Mouse (Mus musculus) liver, embryonic 13.5 days (tissue): ENCODE results near the gene Fgf12. TPM values are rescaled to one million over a fixed set of nuclear protein-coding genes. Genes with fewer than 3 reads are reported as not detected.

Experiments
- ATAC-seq: fragments of 200-750 bp; cut with Nextera tagmentation; 2 replicates; pipeline ENCODE4 v1.8.0; 2017; ENCODE audit warnings: low read depth, mild to moderate bottlenecking, moderate number of reproducible peaks, moderate library complexity
- DNase-seq: peaks from one replicate; pipeline ENCODE4 v3.0.0; 2022
- H3K27ac ChIP-seq: fragments of 300-500 bp; sonication (generic); 2 replicates; pipeline ENCODE4 v1.5.1; 2015; ENCODE audit warnings: moderate library complexity, mild to moderate bottlenecking, inconsistent platforms
- H3K27me3 ChIP-seq: fragments of 300-500 bp; sonication (generic); 2 replicates; pipeline ENCODE4 v1.6.1; 2015; ENCODE audit warnings: mild to moderate bottlenecking, inconsistent platforms
- H3K36me3 ChIP-seq: fragments of 300-500 bp; sonication (generic); 2 replicates; pipeline ENCODE4 v1.6.1; 2015; ENCODE audit warnings: mild to moderate bottlenecking, inconsistent platforms
- H3K4me1 ChIP-seq: fragments of 300-500 bp; sonication (generic); replicated peaks from 2 replicates; pipeline ENCODE4 v1.6.1; 2015; ENCODE audit warnings: inconsistent platforms
- H3K4me2 ChIP-seq: fragments of 300-500 bp; sonication (generic); 2 replicates; pipeline ENCODE4 v1.6.1; 2015; ENCODE audit warnings: inconsistent platforms, mild to moderate bottlenecking, moderate library complexity
- H3K4me3 ChIP-seq: fragments of 300-500 bp; sonication (generic); replicated peaks from 2 replicates; pipeline ENCODE4 v1.5.1; 2015; ENCODE audit warnings: mild to moderate bottlenecking, inconsistent platforms
- H3K9ac ChIP-seq: fragments of 300-500 bp; sonication (generic); 2 replicates; pipeline ENCODE4 v1.6.1; 2015; ENCODE audit warnings: mild to moderate bottlenecking, inconsistent platforms
- H3K9me3 ChIP-seq: fragments of 300-500 bp; sonication (generic); replicated peaks from 2 replicates; pipeline ENCODE4 v1.6.1; 2016; ENCODE audit warnings: inconsistent platforms
- WGBS: fragments of 180-500 bp; shearing (Covaris S2); methylation state at CpG from one replicate; pipeline ENCODE4 v1.1.7; 2015; ENCODE audit not compliant: insufficient replicate concordance; 5-methylcytosine and 5-hydroxymethylcytosine counted together
- polyA plus RNA-seq: library from polyadenylated mRNA; unstranded; fragments of >200 nt; fragmentation: Nextera tagmentation; extraction: Ambion mirVana; gene quantifications from 2 replicates; pipeline ENCODE4 v1.2.1, GENCODE M21; 2015

Gene Fgf12
- polyA plus RNA-seq, 1 experiment from 2014 or later, result 0.05 TPM

DNA sequence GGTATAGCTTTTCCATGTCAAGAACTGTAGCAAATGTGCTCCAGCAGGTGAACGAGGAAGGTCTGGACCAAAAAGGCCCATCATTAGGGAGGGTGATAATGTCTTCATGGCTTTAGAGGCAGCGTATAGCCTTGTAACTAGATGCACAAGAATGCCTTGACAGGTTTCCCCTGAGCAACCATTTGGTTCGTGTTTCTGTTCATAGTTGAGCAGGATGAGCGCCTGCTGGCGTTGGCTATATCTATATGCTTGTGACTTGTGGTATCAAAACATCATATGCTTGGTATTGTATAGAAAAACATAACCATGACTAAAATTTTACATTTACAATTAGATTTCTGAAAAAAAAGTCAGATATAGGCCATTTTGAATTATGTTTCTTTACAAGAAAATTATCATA is 361.6 kb downstream of the Fgf12 start:
- no peak overlapping the region for H3K4me2 ChIP-seq
- no peak for ATAC-seq
- H3K4me1 ChIP-seq, result no peaks in the 10 kb centered on the region
- H3K9ac ChIP-seq, result no peak overlapping the region
- no peak overlapping the region for H3K27ac ChIP-seq
- no peak for DNase-seq
- 69% methylated on average over 5 of the region's 5 CpGs for WGBS
- no peaks in the 10 kb centered on the region for H3K9me3 ChIP-seq
- H3K4me3 ChIP-seq, result no peak overlapping the region
- H3K27me3 ChIP-seq, result no peaks in the 10 kb centered on the region
- no peaks in the 10 kb centered on the region for H3K36me3 ChIP-seq

DNA sequence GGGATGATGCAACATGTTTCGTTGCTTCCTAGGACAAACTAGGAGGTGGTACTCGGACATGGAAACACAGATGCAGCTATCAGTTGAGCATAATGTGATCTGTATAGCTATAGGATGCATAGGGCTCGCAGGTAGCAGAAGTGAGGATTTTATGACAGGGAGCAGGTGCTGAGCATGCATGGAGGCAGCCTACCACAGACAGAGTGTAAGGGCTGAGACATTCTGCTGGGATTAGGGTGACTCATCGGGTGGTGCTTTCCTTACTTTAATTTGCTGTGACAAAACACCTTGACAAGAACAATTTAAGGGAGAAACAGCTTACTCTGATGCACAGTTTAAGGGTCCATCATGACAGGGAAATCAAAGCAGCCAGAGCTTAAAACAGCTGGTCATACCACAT is 363.8 kb downstream of the Fgf12 start:
- Histone ChIP-seq H3K9ac (no peak overlapping the region), H3K36me3 (no peaks in the 10 kb centered on the region), H3K27ac (no peak overlapping the region), H3K4me3 (no peak overlapping the region), H3K4me1 (no peaks in the 10 kb centered on the region), H3K9me3 (no peaks in the 10 kb centered on the region), H3K4me2 (no peak overlapping the region), H3K27me3 (no peaks in the 10 kb centered on the region)
- no peak for ATAC-seq
- no peak for DNase-seq
- 57% methylated on average over 4 of the region's 4 CpGs for WGBS

DNA sequence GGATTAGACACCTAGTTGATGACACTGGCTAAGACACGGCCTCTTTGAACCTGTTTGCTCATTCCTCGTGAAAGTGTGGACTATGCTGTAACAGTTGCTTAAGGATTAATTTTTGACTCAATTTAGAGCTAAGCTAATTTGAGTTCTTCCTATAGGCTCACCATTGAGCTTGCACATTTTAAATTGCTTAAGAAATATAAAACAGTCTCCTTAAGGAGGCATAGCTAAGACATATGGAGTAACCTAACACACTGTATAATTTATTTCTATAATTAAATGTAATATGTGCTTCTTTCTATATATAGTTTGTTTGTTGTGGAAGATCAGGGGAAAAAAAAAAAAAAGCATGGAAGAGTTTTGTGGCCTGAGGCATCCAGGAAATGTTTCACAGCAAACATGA is 378.1 kb downstream of the Fgf12 start:
- no peaks in the 10 kb centered on the region for H3K9me3 ChIP-seq
- 72% methylated on average over 2 of the region's 2 CpGs for WGBS
- DNase-seq (no peak), ATAC-seq (no peak)
- no peak overlapping the region for H3K27ac ChIP-seq
- H3K4me2 ChIP-seq, result no peak overlapping the region
- no peak overlapping the region for H3K9ac ChIP-seq
- no peaks in the 10 kb centered on the region for H3K36me3 ChIP-seq
- no peak overlapping the region for H3K4me3 ChIP-seq
- H3K4me1 ChIP-seq, result no peaks in the 10 kb centered on the region
- H3K27me3 ChIP-seq, result no peaks in the 10 kb centered on the region

DNA sequence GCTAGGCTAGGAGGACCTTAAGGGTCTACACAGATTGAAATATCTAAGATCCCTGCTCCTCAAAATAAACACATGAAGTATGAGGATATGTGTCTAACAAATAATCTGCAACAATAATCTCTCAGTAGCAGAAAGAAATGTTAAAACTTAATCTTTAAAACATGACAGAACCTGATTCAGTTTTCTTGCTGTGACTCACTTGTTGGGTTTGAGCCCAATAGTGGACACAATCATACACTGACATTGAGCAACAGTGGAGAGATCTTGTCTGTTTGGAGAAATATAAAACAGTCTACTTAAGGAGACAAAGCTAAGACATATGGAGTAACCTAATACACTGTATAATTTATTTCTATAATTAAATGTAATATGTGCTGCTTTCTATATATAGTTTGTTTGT is 379.6 kb downstream of the Fgf12 start:
- Histone ChIP-seq H3K4me3 (no peak overlapping the region), H3K9me3 (no peaks in the 10 kb centered on the region), H3K27ac (no peak overlapping the region), H3K27me3 (no peaks in the 10 kb centered on the region), H3K9ac (no peak overlapping the region), H3K36me3 (no peaks in the 10 kb centered on the region), H3K4me1 (no peaks in the 10 kb centered on the region), H3K4me2 (no peak overlapping the region)
- ATAC-seq (no peak), DNase-seq (no peak)

DNA sequence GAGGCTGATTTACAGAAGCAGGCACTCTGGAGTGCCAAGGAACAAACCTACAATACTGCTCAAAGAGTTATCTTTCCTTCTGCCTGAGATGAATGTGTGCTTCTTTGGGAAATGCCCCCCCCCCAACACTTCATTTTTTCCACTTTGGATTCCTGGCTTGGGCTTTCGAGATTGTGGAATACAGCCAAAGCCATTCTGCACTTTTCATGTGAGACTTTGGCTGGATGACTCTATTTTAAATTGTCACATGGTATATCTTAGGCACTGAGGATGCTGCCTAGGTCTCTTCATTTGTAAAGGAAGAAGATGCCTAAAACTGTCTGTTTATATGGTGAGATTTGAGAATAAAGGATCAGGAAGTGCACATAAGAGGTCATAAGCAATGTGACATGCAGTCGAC is 402.2 kb downstream of the Fgf12 start:
- Histone ChIP-seq H3K36me3 (no peaks in the 10 kb centered on the region), H3K9ac (no peak overlapping the region), H3K27me3 (no peaks in the 10 kb centered on the region), H3K4me2 (no peak overlapping the region), H3K9me3 (no peaks in the 10 kb centered on the region), H3K27ac (no peak overlapping the region), H3K4me1 (no peaks in the 10 kb centered on the region), H3K4me3 (no peak overlapping the region)
- 58% methylated on average over 2 of the region's 2 CpGs for WGBS
- ATAC-seq (no peak), DNase-seq (no peak)

DNA sequence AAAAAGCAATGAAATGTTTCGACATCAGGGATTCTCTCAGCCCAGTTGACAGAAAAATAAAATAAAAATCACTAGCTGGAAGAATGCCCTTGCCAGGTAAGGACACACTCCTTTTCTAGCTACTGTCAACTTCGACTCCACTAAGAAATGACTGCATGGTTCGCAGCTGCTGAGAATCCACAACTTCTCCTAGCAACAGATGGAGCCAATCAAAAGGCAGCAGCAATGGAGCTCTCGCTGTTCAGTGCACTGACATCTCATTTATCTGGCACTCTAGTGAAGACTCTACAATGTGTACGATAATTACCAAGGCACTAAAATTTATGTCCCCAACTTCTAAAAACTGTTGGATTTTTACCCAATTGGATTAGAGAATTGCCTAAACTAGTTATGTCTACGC is 407.5 kb downstream of the Fgf12 start:
- WGBS, result 49% methylated on average over 6 of the region's 6 CpGs
- Histone ChIP-seq H3K27ac (no peak overlapping the region), H3K4me3 (no peak overlapping the region), H3K4me1 (no peaks in the 10 kb centered on the region), H3K9me3 (no peaks in the 10 kb centered on the region), H3K9ac (no peak overlapping the region), H3K36me3 (no peaks in the 10 kb centered on the region), H3K27me3 (no peaks in the 10 kb centered on the region), H3K4me2 (no peak overlapping the region)
- ATAC-seq (no peak), DNase-seq (no peak)

DNA sequence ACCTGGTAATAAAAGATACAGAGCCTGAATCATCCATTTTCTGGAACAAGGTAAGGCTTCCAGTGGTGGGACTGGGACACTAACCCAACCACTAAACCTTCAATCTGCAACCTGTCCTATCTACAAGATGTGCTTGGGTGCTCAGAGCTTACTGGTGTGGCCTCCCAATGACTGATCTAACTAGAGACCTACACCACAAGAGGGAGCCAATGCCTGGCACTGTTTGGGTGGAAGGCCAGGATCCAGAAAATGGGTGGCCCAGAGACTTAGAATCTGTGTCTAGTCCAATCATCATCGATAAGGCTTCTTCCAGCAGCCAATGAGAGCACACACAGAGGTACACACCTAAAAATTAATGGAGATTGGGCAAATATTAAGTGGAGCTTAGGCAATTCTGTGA is 414.9 kb downstream of the Fgf12 start:
- Histone ChIP-seq H3K27me3 (no peaks in the 10 kb centered on the region), H3K27ac (no peak overlapping the region), H3K4me2 (no peak overlapping the region), H3K4me1 (no peaks in the 10 kb centered on the region), H3K9ac (no peak overlapping the region), H3K9me3 (no peaks in the 10 kb centered on the region), H3K4me3 (no peak overlapping the region), H3K36me3 (no peaks in the 10 kb centered on the region)
- no peak for DNase-seq
- 48% methylated on average over 1 of the region's 1 CpGs for WGBS
- no peak for ATAC-seq

DNA sequence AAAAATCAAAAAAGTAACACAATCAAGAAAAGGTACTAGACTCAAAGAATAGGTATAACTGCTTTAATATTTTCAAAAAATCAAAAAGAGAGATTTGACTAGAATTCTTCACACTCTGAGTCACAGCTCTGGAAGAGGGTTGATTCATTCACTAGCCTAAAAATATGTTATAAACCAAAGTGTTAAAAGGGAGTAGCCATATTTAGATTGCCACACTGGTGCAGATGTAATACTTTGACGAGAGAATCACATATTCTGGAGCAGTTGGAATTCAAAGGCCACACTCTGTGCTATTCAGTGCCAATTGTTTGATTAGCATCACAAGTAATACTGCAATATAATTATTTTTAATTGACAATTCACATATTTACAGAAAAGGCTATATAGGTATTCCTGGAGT is 416.2 kb downstream of the Fgf12 start:
- ATAC-seq (no peak), DNase-seq (no peak)
- H3K4me1 ChIP-seq, result no peaks in the 10 kb centered on the region
- no peak overlapping the region for H3K4me2 ChIP-seq
- H3K27me3 ChIP-seq, result no peaks in the 10 kb centered on the region
- H3K27ac ChIP-seq, result no peak overlapping the region
- no peak overlapping the region for H3K4me3 ChIP-seq
- WGBS, result 40% methylated on average over 1 of the region's 1 CpGs
- no peak overlapping the region for H3K9ac ChIP-seq
- H3K9me3 ChIP-seq, result no peaks in the 10 kb centered on the region
- H3K36me3 ChIP-seq, result no peaks in the 10 kb centered on the region

DNA sequence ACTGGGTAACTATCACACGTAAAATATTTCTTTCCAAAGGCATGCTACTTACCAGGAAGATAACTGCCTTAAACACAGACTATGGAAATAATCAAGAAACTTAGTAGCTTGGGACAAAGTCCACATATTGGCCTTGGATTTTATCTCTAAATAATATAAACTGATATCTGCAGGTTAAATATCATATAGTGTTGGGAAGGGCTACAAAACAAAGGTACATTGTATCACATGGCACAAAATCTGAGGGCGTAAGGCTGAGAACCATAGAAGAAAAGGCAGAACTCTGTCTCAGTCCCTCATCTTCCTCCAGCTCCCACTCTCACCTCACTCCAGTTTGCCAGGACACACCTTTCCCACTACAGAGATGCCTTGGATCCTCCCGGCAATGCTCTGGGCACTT is 417.8 kb downstream of the Fgf12 start:
- H3K27ac ChIP-seq, result no peak overlapping the region
- no peak for DNase-seq
- no peak for ATAC-seq
- no peaks in the 10 kb centered on the region for H3K27me3 ChIP-seq
- 67% methylated on average over 3 of the region's 3 CpGs for WGBS
- no peaks in the 10 kb centered on the region for H3K36me3 ChIP-seq
- no peak overlapping the region for H3K4me3 ChIP-seq
- H3K9me3 ChIP-seq, result no peaks in the 10 kb centered on the region
- H3K9ac ChIP-seq, result no peak overlapping the region
- no peaks in the 10 kb centered on the region for H3K4me1 ChIP-seq
- H3K4me2 ChIP-seq, result no peak overlapping the region

DNA sequence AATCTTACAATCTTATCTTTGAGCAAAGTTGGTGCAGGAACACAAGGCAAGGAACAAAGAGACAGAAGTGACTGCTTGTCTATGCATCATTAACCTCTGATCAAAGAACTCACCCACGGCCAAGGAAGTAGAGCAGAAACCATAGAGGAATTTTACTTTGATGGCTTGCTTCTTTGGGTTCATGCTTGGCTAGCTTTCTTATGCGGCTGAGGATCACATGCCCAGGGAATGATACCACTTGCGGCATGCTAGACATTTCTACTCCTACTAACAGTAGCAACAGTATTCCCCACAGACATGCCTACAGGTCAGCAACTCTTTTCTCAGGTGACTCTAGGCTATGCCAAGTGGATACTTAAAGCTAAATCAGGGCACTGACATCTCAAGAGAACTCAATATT is 429.3 kb downstream of the Fgf12 start:
- no peak overlapping the region for H3K4me2 ChIP-seq
- no peaks in the 10 kb centered on the region for H3K36me3 ChIP-seq
- no peaks in the 10 kb centered on the region for H3K4me1 ChIP-seq
- no peaks in the 10 kb centered on the region for H3K9me3 ChIP-seq
- no peak overlapping the region for H3K9ac ChIP-seq
- H3K4me3 ChIP-seq, result no peak overlapping the region
- no peak overlapping the region for H3K27ac ChIP-seq
- H3K27me3 ChIP-seq, result no peaks in the 10 kb centered on the region
- 70% methylated on average over 3 of the region's 3 CpGs for whole genome bisulfite sequencing
- DNase-seq, result no peak
- no peak for ATAC-seq

DNA sequence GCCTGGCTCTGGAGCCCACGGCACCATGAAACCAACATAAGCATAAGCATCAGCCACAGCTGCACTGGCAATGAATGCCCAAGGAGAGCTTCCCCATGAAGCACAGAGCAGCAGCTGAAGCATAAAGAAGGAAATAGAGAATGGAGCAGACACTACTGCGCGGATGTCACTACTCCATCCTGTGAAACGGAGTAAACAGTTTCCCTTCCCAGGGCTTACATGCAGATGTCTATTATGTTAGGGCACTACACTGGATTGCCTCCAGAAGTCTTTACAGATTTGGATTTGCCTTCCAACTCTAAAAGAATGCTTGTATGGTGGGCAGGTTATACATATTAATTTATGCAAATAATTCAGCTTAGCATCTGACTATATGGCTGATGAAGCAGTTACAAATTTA is 441.2 kb downstream of the Fgf12 start:
- WGBS, result 61% methylated on average over 4 of the region's 4 CpGs
- DNase-seq (no peak), ATAC-seq (no peak)
- H3K4me2 ChIP-seq, result no peak overlapping the region
- no peaks in the 10 kb centered on the region for H3K36me3 ChIP-seq
- no peaks in the 10 kb centered on the region for H3K27me3 ChIP-seq
- no peak overlapping the region for H3K9ac ChIP-seq
- no peak overlapping the region for H3K27ac ChIP-seq
- no peaks in the 10 kb centered on the region for H3K4me1 ChIP-seq
- no peaks in the 10 kb centered on the region for H3K9me3 ChIP-seq
- H3K4me3 ChIP-seq, result no peak overlapping the region

DNA sequence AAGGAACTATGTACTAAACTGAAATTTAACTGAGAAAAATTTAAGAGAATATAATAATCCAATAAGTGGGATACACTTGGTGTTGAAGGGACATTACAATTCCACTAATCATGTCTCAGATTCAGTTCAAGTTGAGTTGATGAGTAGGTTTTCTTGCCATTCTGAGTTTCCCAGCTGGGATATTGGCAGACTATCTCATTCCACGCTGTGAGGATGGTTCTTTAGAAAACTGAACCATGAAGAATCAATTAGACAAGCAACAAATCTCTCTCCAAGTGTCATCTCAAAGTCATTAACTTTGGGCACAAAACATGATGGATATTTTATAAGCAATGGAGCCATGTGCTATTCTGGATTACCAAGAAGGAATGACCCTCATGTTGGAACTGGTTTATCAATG is 449.0 kb downstream of the Fgf12 start:
- Histone ChIP-seq H3K4me3 (no peak overlapping the region), H3K9me3 (no peaks in the 10 kb centered on the region), H3K27me3 (no peaks in the 10 kb centered on the region), H3K4me1 (no peaks in the 10 kb centered on the region), H3K4me2 (no peak overlapping the region), H3K9ac (no peak overlapping the region), H3K36me3 (no peaks in the 10 kb centered on the region), H3K27ac (no peak overlapping the region)
- DNase-seq, result no peak
- WGBS, result 14% methylated on average over 1 of the region's 1 CpGs
- no peak for ATAC-seq
